Mouse (Mus musculus): Measurements from ENCODE around the gene Olfr1151.

Olfr1151 gene

GRCm38 (mm10) chr2:87855562-87855961, at the start of gene Olfr1151:
TSS of gene Olfr1151 (plus strand) at chr2:87855862.
- no peak for DNase-seq (ENCODE audit: low spot score in 2 of 2)

GRCm38 (mm10) chr2:87809522-87809921, 46.1 kb upstream of the Olfr1151 start, which contains the start of gene Olfr1145:
TSS of gene Olfr1145 (plus strand) at chr2:87809822.
- no peak for DNase-seq (ENCODE audit: low spot score in 2 of 2)

GRCm38 (mm10) chr2:87830233-87830632, 25.4 kb upstream of the Olfr1151 start, which contains the start of gene Olfr1148:
TSS of gene Olfr1148 (plus strand) at chr2:87830533.
- no peak for DNase-seq (ENCODE audit: low spot score in 2 of 2)

- no peak for DNase-seq (ENCODE audit: low spot score in 2 of 2)
These were observed 12.0 kb upstream of the Olfr1151 start, which contains the start of gene Olfr1150-ps1 for GRCm38 (mm10) chr2:87843693-87844092. TSS of gene Olfr1150-ps1 (plus strand) at chr2:87843993.

- DNase-seq (ENCODE audit: low spot score in 2 of 2): no peak
These were observed 10.5 kb downstream of the Olfr1151 start, which contains the start of gene Olfr1152 for GRCm38 (mm10) chr2:87866192-87866591. TSS of gene Olfr1152 (plus strand) at chr2:87866492.

- no peak for DNase-seq (ENCODE audit: low spot score in 2 of 2)
These were observed 39.0 kb downstream of the Olfr1151 start, which contains the start of gene Olfr1153 for GRCm38 (mm10) chr2:87894662-87895061. TSS of gene Olfr1153 (plus strand) at chr2:87894962.

- no peak for DNase-seq (ENCODE audit: low spot score in 2 of 2)
These were observed 49.4 kb downstream of the Olfr1151 start, which contains the start of gene Olfr1154 for GRCm38 (mm10) chr2:87905066-87905465. TSS of gene Olfr1154 (minus strand) at chr2:87905166.
